Mouse (Mus musculus) limb, embryonic 15.5 days (tissue): ENCODE results near the gene Hipk4. TPM values are rescaled to one million over a fixed set of nuclear protein-coding genes. Genes with fewer than 3 reads are reported as not detected.
A peak's percentile ranks its signal among the peaks of the same experiment; 100 is the strongest.

Experiments
- ATAC-seq: fragments of 200-750 bp; cut with Nextera tagmentation; 2 replicates; pipeline ENCODE4 v1.8.0; 2017; ENCODE audit warnings: low read depth, moderate TSS enrichment; ENCODE audit not compliant: insufficient number of reproducible peaks, low FRiP score, low TSS enrichment
- H3K27ac ChIP-seq: fragments of 300-500 bp; sonication (generic); 2 replicates; pipeline ENCODE4 v1.5.1; 2015; ENCODE audit warnings: moderate library complexity, mild to moderate bottlenecking, inconsistent platforms
- H3K27me3 ChIP-seq: fragments of 300-500 bp; sonication (generic); 2 replicates; pipeline ENCODE4 v1.6.1; 2015; ENCODE audit warnings: inconsistent platforms
- H3K36me3 ChIP-seq: fragments of 300-500 bp; sonication (generic); 2 replicates; pipeline ENCODE4 v1.6.1; 2015; ENCODE audit warnings: inconsistent platforms
- H3K4me1 ChIP-seq: fragments of 300-500 bp; sonication (generic); 2 replicates; pipeline ENCODE4 v1.6.1; 2015; ENCODE audit warnings: inconsistent platforms
- H3K4me2 ChIP-seq: fragments of 300-500 bp; sonication (generic); 2 replicates; pipeline ENCODE4 v1.6.1; 2015; ENCODE audit warnings: mild to moderate bottlenecking, inconsistent platforms
- H3K4me3 ChIP-seq: fragments of 300-500 bp; sonication (generic); 2 replicates; pipeline ENCODE4 v1.5.1; 2015; ENCODE audit warnings: mild to moderate bottlenecking, inconsistent platforms
- H3K9ac ChIP-seq: fragments of 300-500 bp; sonication (generic); 2 replicates; pipeline ENCODE4 v1.6.1; 2015; ENCODE audit warnings: inconsistent platforms
- H3K9me3 ChIP-seq: fragments of 300-500 bp; sonication (generic); 2 replicates; pipeline ENCODE4 v1.6.1; 2016; ENCODE audit warnings: inconsistent platforms
- WGBS: fragments of 180-500 bp; shearing (Covaris S2); methylation state at CpG from one replicate; pipeline ENCODE4 v1.1.7; 2015; 5-methylcytosine and 5-hydroxymethylcytosine counted together
- polyA plus RNA-seq: library from polyadenylated mRNA; unstranded; fragments of >200 nt; fragmentation: Nextera tagmentation; extraction: Ambion mirVana; gene quantifications from 2 replicates; pipeline ENCODE4 v1.2.1, GENCODE M21; 2015

The Hipk4 gene
- polyA plus RNA-seq, 1 experiment from 2014 or later = 0.68 TPM

DNA sequence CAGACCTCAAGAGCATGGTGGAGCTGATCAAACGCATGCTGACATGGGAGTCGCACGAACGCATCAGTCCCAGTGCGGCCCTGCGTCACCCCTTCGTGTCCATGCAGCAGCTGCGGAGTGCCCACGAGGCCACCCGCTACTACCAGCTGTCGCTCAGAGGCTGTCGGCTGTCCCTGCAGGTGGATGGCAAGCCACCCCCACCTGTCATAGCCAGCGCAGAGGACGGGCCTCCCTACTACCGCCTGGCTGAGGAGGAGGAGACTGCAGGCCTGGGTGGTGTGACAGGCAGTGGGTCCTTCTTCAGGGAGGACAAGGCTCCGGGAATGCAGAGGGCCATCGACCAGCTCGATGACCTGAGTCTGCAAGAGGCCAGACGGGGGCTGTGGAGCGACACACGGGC lies 6.0 kb downstream of the Hipk4 start:
- Histone ChIP-seq H3K36me3 (peaks cover 48% of the 10 kb centered on the region), H3K4me1 (0 out of 2 replicates have a peak, but pooled peaks cover 2% of the 10 kb centered on the region), H3K4me2 (no peak overlapping the region), H3K27me3 (no peaks in the 10 kb centered on the region), H3K9ac (no peak overlapping the region), H3K9me3 (no peaks in the 10 kb centered on the region), H3K27ac (no peak overlapping the region), H3K4me3 (no peak overlapping the region)
- WGBS = 76% methylated on average over 21 of the region's 21 CpGs
- no peak for ATAC-seq

- no peaks in the 10 kb centered on the region for H3K9me3 ChIP-seq
- H3K36me3 ChIP-seq = peaks cover 62% of the 10 kb centered on the region
- H3K4me2 ChIP-seq = no peak overlapping the region
- H3K27ac ChIP-seq = no peak overlapping the region
- 0 out of 2 replicates have a peak, but pooled peaks cover under 1% of the 10 kb centered on the region for H3K4me1 ChIP-seq
- 76% methylated on average over 3 of the region's 3 CpGs for WGBS
- H3K27me3 ChIP-seq = no peaks in the 10 kb centered on the region
- ATAC-seq = no peak
- H3K4me3 ChIP-seq = no peak overlapping the region
- H3K9ac ChIP-seq = no peak overlapping the region
These were observed 7.9 kb downstream of the Hipk4 start for GRCm38 (mm10) chr7:27530937-27531336.

- H3K4me1 ChIP-seq = no peaks in the 10 kb centered on the region
- no peak overlapping the region for H3K9ac ChIP-seq
- no peaks in the 10 kb centered on the region for H3K9me3 ChIP-seq
- 87% methylated on average over 10 of the region's 10 CpGs for WGBS
- H3K4me3 ChIP-seq = no peak overlapping the region
- no peaks in the 10 kb centered on the region for H3K27me3 ChIP-seq
- peaks cover 70% of the 10 kb centered on the region for H3K36me3 ChIP-seq
- H3K27ac ChIP-seq = no peak overlapping the region
- no peak overlapping the region for H3K4me2 ChIP-seq
- ATAC-seq = no peak
These were observed 8.6 kb downstream of the Hipk4 start for GRCm38 (mm10) chr7:27531707-27532106.

- no peak overlapping the region for H3K27ac ChIP-seq
These were observed 9.5 kb downstream of the Hipk4 start for GRCm38 (mm10) chr7:27532480-27533050.

GRCm38 (mm10) chr7:27535386-27535785 lies 12.3 kb downstream of the Hipk4 start:
- H3K4me2 ChIP-seq = no peak overlapping the region
- WGBS = 80% methylated on average over 2 of the region's 2 CpGs
- H3K27ac ChIP-seq = no peak overlapping the region
- no peaks in the 10 kb centered on the region for H3K27me3 ChIP-seq
- H3K4me3 ChIP-seq = no peak overlapping the region
- ATAC-seq = no peak
- H3K9me3 ChIP-seq = no peaks in the 10 kb centered on the region
- H3K9ac ChIP-seq = no peak overlapping the region
- H3K4me1 ChIP-seq = no peaks in the 10 kb centered on the region; the same call in 1 of the 2 replicates
- H3K36me3 ChIP-seq = peaks cover 86% of the 10 kb centered on the region

More at GRCm38 (mm10) chr7:27532480-27533050, 9.5 kb downstream of the Hipk4 start:
- H3K4me3 ChIP-seq = no peak overlapping the region
- H3K9ac ChIP-seq = no peak overlapping the region
- WGBS = 95% methylated on average over 9 of the region's 9 CpGs
- no peaks in the 10 kb centered on the region for H3K27me3 ChIP-seq
- no peak for ATAC-seq
- no peaks in the 10 kb centered on the region for H3K4me1 ChIP-seq
- H3K9me3 ChIP-seq = no peaks in the 10 kb centered on the region
- peaks cover 79% of the 10 kb centered on the region for H3K36me3 ChIP-seq
- H3K4me2 ChIP-seq = no peak overlapping the region

DNA sequence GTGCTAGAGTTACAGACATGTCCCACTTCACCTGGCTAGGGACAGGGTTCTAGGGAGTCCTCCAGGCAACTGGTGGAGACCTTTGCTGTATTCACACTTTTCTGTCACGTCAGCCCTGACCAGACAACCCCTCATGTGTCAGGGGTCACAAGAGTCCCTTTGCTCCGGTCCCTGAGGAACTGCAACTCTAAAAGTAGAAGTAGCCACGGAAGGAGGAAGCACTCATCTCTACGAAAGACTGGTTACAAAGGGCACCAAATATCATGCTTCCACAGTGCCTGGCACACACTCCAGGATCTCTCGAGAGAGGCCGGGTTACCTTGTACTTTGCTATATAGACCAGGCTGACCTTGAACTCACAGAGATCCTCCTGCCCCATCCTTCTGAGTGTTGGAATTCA lies 13.6 kb downstream of the Hipk4 start:
- 87% methylated on average over 6 of the region's 6 CpGs for WGBS
- Histone ChIP-seq H3K27me3 (no peaks in the 10 kb centered on the region), H3K9ac (no peak overlapping the region), H3K27ac (no peak overlapping the region), H3K4me3 (no peak overlapping the region), H3K4me1 (peaks cover 8% of the 10 kb centered on the region), H3K4me2 (no peak overlapping the region), H3K36me3 (peaks cover 79% of the 10 kb centered on the region), H3K9me3 (no peaks in the 10 kb centered on the region)
- ATAC-seq = no peak

- H3K4me3 ChIP-seq = no peak overlapping the region
- no peak for ATAC-seq
- peaks cover 17% of the 10 kb centered on the region for H3K4me1 ChIP-seq
- no peak overlapping the region for H3K9ac ChIP-seq
- no peaks in the 10 kb centered on the region for H3K27me3 ChIP-seq
- H3K27ac ChIP-seq = no peak overlapping the region
- no peak overlapping the region for H3K4me2 ChIP-seq
- peaks cover 66% of the 10 kb centered on the region for H3K36me3 ChIP-seq
- no peaks in the 10 kb centered on the region for H3K9me3 ChIP-seq
- WGBS = 78% methylated on average over 8 of the region's 8 CpGs
These were observed 14.9 kb downstream of the Hipk4 start for GRCm38 (mm10) chr7:27537998-27538397.

GRCm38 (mm10) chr7:27538797-27539196 lies 15.7 kb downstream of the Hipk4 start:
- WGBS = 92% methylated on average over 2 of the region's 2 CpGs
- peaks cover 19% of the 10 kb centered on the region for H3K4me1 ChIP-seq

GRCm38 (mm10) chr7:27540521-27540920 lies 17.5 kb downstream of the Hipk4 start:
- no peaks in the 10 kb centered on the region for H3K27me3 ChIP-seq
- WGBS = 77% methylated on average over 2 of the region's 2 CpGs
- peaks cover 48% of the 10 kb centered on the region for H3K36me3 ChIP-seq
- no peak overlapping the region for H3K4me2 ChIP-seq
- H3K4me3 ChIP-seq = no peak overlapping the region
- no peaks in the 10 kb centered on the region for H3K9me3 ChIP-seq
- H3K9ac ChIP-seq = no peak overlapping the region
- no peak for ATAC-seq
- H3K4me1 ChIP-seq = peaks cover 19% of the 10 kb centered on the region
- no peak overlapping the region for H3K27ac ChIP-seq

More at GRCm38 (mm10) chr7:27538797-27539196, 15.7 kb downstream of the Hipk4 start:
- Histone ChIP-seq H3K27me3 (no peaks in the 10 kb centered on the region), H3K9ac (no peak overlapping the region), H3K9me3 (no peaks in the 10 kb centered on the region), H3K4me2 (no peak overlapping the region), H3K36me3 (peaks cover 58% of the 10 kb centered on the region), H3K27ac (no peak overlapping the region), H3K4me3 (no peak overlapping the region)
- ATAC-seq = no peak

GRCm38 (mm10) chr7:27540935-27541334 lies 17.9 kb downstream of the Hipk4 start:
- no peaks in the 10 kb centered on the region for H3K27me3 ChIP-seq
- H3K9me3 ChIP-seq = no peaks in the 10 kb centered on the region
- H3K9ac ChIP-seq = no peak overlapping the region
- H3K4me1 ChIP-seq = peaks cover 19% of the 10 kb centered on the region
- no peak for ATAC-seq
- H3K36me3 ChIP-seq = peaks cover 44% of the 10 kb centered on the region
- H3K4me2 ChIP-seq = no peak overlapping the region
- 76% methylated on average over 6 of the region's 6 CpGs for WGBS
- H3K4me3 ChIP-seq = no peak overlapping the region
- no peak overlapping the region for H3K27ac ChIP-seq

- H3K4me2 ChIP-seq = 0 out of 2 replicates have a peak overlapping the region, but pooled peaks have one; percentile 0
- WGBS = 77% methylated on average over 16 of the region's 16 CpGs
- no peak overlapping the region for H3K27ac ChIP-seq
- peaks cover 39% of the 10 kb centered on the region for H3K36me3 ChIP-seq
- H3K9ac ChIP-seq = no peak overlapping the region
- H3K4me1 ChIP-seq = peaks cover 19% of the 10 kb centered on the region
- H3K4me3 ChIP-seq = no peak overlapping the region
- no peaks in the 10 kb centered on the region for H3K27me3 ChIP-seq
- H3K9me3 ChIP-seq = no peaks in the 10 kb centered on the region
- ATAC-seq = no peak
These were observed 18.4 kb downstream of the Hipk4 start for GRCm38 (mm10) chr7:27541431-27541830.

- 46% methylated on average over 5 of the region's 5 CpGs for WGBS
- ATAC-seq = no peak
These were observed 18.9 kb downstream of the Hipk4 start for GRCm38 (mm10) chr7:27541922-27542321.

More at GRCm38 (mm10) chr7:27541922-27542321, 18.9 kb downstream of the Hipk4 start:
- no peaks in the 10 kb centered on the region for H3K27me3 ChIP-seq
- H3K9me3 ChIP-seq = no peaks in the 10 kb centered on the region
- H3K4me2 ChIP-seq = peak overlapping the region; percentile 81
- peak overlapping the region; percentile 51 for H3K4me3 ChIP-seq
- H3K4me1 ChIP-seq = peaks cover 19% of the 10 kb centered on the region
- peaks cover 36% of the 10 kb centered on the region for H3K36me3 ChIP-seq
- no peak overlapping the region for H3K9ac ChIP-seq
- H3K27ac ChIP-seq = no peak overlapping the region
